Mouse (Mus musculus): ENCODE results near the gene Evx1. TPM values are rescaled to one million over a fixed set of nuclear protein-coding genes. Genes with fewer than 3 reads are reported as not detected.
"Not testable (repeated sequence)": the region's sequence is repeated elsewhere in the genome, so short reads cannot be mapped to it uniquely, and the experiment has no call there.

Evx1 gene
- polyA plus RNA-seq, 1 experiment from 2014 or later = not detected

GRCm38 (mm10) chr6:52321826-52322315, 8.6 kb downstream of the Evx1 start:
- Histone ChIP-seq H3K36me3 (ENCODE audit: control insufficient read depth, insufficient read depth, low read length) (no peaks in the 10 kb centered on the region), H3K4me2 (replicated peaks; ENCODE audit: low read depth) (no peak overlapping the region), H3K9ac (ENCODE audit: low read length) (no peak overlapping the region), H3K4me3 (ENCODE audit: low read depth, low read length) (no peak overlapping the region), H3K4me1 (replicated peaks; ENCODE audit: control insufficient read depth, insufficient read depth) (no peaks in the 10 kb centered on the region), H3K27me3 (ENCODE audit: control insufficient read depth, insufficient read depth, low read length) (peaks cover 26% of the 10 kb centered on the region), H3K27ac (replicated peaks) (no peak overlapping the region), H3K9me3 (ENCODE audit: control insufficient read depth, low read length) (no peaks in the 10 kb centered on the region)
- no peak for ATAC-seq (ENCODE audit: low FRiP score, low TSS enrichment)
- peak; percentile 15 for DNase-seq (ENCODE audit: low spot score)
- WGBS = 3% methylated on average over 21 of the region's 21 CpGs
- no peak for TF ChIP-seq EP300 (optimal IDR thresholded peaks at IDR 0.05)
- no peak for TF ChIP-seq CTCF (IDR thresholded peaks at IDR 0.05; ENCODE audit: low read depth)

DNA sequence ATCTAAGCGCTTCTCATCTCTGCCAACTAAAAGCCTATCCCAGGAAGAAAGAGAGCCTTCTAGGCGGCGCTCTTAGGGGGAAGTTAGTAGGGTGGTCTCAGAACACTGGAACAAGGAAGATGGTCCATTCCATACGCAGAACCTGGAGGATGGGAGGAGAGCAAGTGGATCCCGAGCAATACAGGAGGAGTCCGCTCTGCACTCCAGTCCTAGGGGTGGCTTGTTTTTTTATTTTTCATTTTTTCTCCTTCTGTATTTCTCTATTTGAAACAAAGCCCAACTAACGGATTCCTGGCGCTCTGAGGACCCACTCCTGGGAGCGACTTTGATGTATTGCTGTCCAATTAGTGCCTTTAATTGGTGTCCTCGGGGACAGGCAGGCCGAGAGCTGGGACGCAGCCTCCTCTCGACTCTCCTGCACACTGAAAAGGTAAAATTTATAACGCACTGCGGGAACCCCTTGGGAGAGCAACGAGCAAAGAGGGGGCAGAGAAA, 9.5 kb downstream of the Evx1 start:
- Histone ChIP-seq H3K9me3 (ENCODE audit: control insufficient read depth, low read length) (no peaks in the 10 kb centered on the region), H3K4me3 (ENCODE audit: low read depth, low read length) (no peak overlapping the region), H3K4me1 (replicated peaks; ENCODE audit: control insufficient read depth, insufficient read depth) (no peaks in the 10 kb centered on the region), H3K4me2 (replicated peaks; ENCODE audit: low read depth) (no peak overlapping the region), H3K36me3 (ENCODE audit: control insufficient read depth, insufficient read depth, low read length) (no peaks in the 10 kb centered on the region), H3K27me3 (ENCODE audit: control insufficient read depth, insufficient read depth, low read length) (peaks cover 17% of the 10 kb centered on the region), H3K9ac (ENCODE audit: low read length) (no peak overlapping the region), H3K27ac (replicated peaks) (no peak overlapping the region)
- DNase-seq (ENCODE audit: low spot score) (no peak), ATAC-seq (ENCODE audit: low FRiP score, low TSS enrichment) (no peak)
- WGBS = 6% methylated on average over 16 of the region's 16 CpGs
- no peak for TF ChIP-seq CTCF (IDR thresholded peaks at IDR 0.05; ENCODE audit: low read depth)
- TF ChIP-seq EP300 (optimal IDR thresholded peaks at IDR 0.05) = no peak

- 14% methylated on average over 10 of the region's 10 CpGs for WGBS
- H3K27ac ChIP-seq (replicated peaks) = no peak overlapping the region
- no peaks in the 10 kb centered on the region for H3K36me3 ChIP-seq (ENCODE audit: control insufficient read depth, insufficient read depth, low read length)
- DNase-seq (ENCODE audit: low spot score) (no peak), ATAC-seq (ENCODE audit: low FRiP score, low TSS enrichment) (no peak)
- H3K4me1 ChIP-seq (replicated peaks; ENCODE audit: control insufficient read depth, insufficient read depth) = no peaks in the 10 kb centered on the region
- no peaks in the 10 kb centered on the region for H3K9me3 ChIP-seq (ENCODE audit: control insufficient read depth, low read length)
- H3K4me2 ChIP-seq (replicated peaks; ENCODE audit: low read depth) = no peak overlapping the region
- no peak overlapping the region for H3K9ac ChIP-seq (ENCODE audit: low read length)
- H3K27me3 ChIP-seq (ENCODE audit: control insufficient read depth, insufficient read depth, low read length) = peaks cover 14% of the 10 kb centered on the region; the same call in 1 of the 2 replicates
- H3K4me3 ChIP-seq (ENCODE audit: low read depth, low read length) = no peak overlapping the region
- TF ChIP-seq EP300 (optimal IDR thresholded peaks at IDR 0.05) (no peak), CTCF (IDR thresholded peaks at IDR 0.05; ENCODE audit: low read depth) (no peak)
These were observed 10.0 kb downstream of the Evx1 start for GRCm38 (mm10) chr6:52323292-52323691.

- Histone ChIP-seq H3K4me3 (ENCODE audit: low read depth, low read length) (no peak overlapping the region), H3K9ac (ENCODE audit: low read length) (no peak overlapping the region), H3K27me3 (ENCODE audit: control insufficient read depth, insufficient read depth, low read length) (peaks cover 14% of the 10 kb centered on the region; the same call in 1 of the 2 replicates), H3K9me3 (ENCODE audit: control insufficient read depth, low read length) (no peaks in the 10 kb centered on the region), H3K36me3 (ENCODE audit: control insufficient read depth, insufficient read depth, low read length) (no peaks in the 10 kb centered on the region), H3K27ac (replicated peaks) (no peak overlapping the region), H3K4me1 (replicated peaks; ENCODE audit: control insufficient read depth, insufficient read depth) (no peaks in the 10 kb centered on the region), H3K4me2 (replicated peaks; ENCODE audit: low read depth) (no peak overlapping the region)
- TF ChIP-seq CTCF (IDR thresholded peaks at IDR 0.05; ENCODE audit: low read depth) = no peak
- no peak for TF ChIP-seq EP300 (optimal IDR thresholded peaks at IDR 0.05)
- no peak for DNase-seq (ENCODE audit: low spot score)
- ATAC-seq (ENCODE audit: low FRiP score, low TSS enrichment) = no peak
- WGBS = 58% methylated on average over 3 of the region's 3 CpGs
These were observed 10.8 kb downstream of the Evx1 start for GRCm38 (mm10) chr6:52324061-52324460.

- ATAC-seq (ENCODE audit: low FRiP score, low TSS enrichment); H3K36me3 ChIP-seq (ENCODE audit: control insufficient read depth, insufficient read depth, low read length); DNase-seq (ENCODE audit: low spot score); H3K9ac ChIP-seq (ENCODE audit: low read length); H3K4me1 ChIP-seq (replicated peaks; ENCODE audit: control insufficient read depth, insufficient read depth); H3K27me3 ChIP-seq (ENCODE audit: control insufficient read depth, insufficient read depth, low read length); H3K9me3 ChIP-seq (ENCODE audit: control insufficient read depth, low read length); H3K27ac ChIP-seq (replicated peaks); H3K4me2 ChIP-seq (replicated peaks; ENCODE audit: low read depth); H3K4me3 ChIP-seq (ENCODE audit: low read depth, low read length): not testable (repeated sequence)
- WGBS = 95% methylated on average over 15 of the region's 16 CpGs
These were observed 33.5 kb downstream of the Evx1 start for GRCm38 (mm10) chr6:52346816-52347215.

- no peaks in the 10 kb centered on the region for H3K27me3 ChIP-seq (ENCODE audit: control insufficient read depth, insufficient read depth, low read length)
- 78% methylated on average over 2 of the region's 2 CpGs for WGBS
- H3K36me3 ChIP-seq (ENCODE audit: control insufficient read depth, insufficient read depth, low read length) = no peaks in the 10 kb centered on the region
- ATAC-seq (ENCODE audit: low FRiP score, low TSS enrichment) = no peak
- H3K27ac ChIP-seq (replicated peaks) = no peak overlapping the region
- H3K9ac ChIP-seq (ENCODE audit: low read length) = no peak overlapping the region
- no peaks in the 10 kb centered on the region for H3K4me1 ChIP-seq (replicated peaks; ENCODE audit: control insufficient read depth, insufficient read depth)
- no peak for DNase-seq (ENCODE audit: low spot score)
- TF ChIP-seq CTCF (IDR thresholded peaks at IDR 0.05; ENCODE audit: low read depth) (no peak), EP300 (optimal IDR thresholded peaks at IDR 0.05) (no peak)
- H3K4me2 ChIP-seq (replicated peaks; ENCODE audit: low read depth) = no peak overlapping the region
- no peak overlapping the region for H3K4me3 ChIP-seq (ENCODE audit: low read depth, low read length)
- H3K9me3 ChIP-seq (ENCODE audit: control insufficient read depth, low read length) = no peaks in the 10 kb centered on the region
These were observed 52.7 kb downstream of the Evx1 start for GRCm38 (mm10) chr6:52366021-52366420.
